Mouse (Mus musculus) cerebral cortex, adult 2 months (tissue): ENCODE results near the gene Ccdc159.

Experiments
- WGBS: fragments of 180-500 bp; shearing (Covaris S2); methylation state at CpG from one replicate; pipeline ENCODE4 v1.1.7; 2018; 5-methylcytosine and 5-hydroxymethylcytosine counted together

Gene Ccdc159

DNA sequence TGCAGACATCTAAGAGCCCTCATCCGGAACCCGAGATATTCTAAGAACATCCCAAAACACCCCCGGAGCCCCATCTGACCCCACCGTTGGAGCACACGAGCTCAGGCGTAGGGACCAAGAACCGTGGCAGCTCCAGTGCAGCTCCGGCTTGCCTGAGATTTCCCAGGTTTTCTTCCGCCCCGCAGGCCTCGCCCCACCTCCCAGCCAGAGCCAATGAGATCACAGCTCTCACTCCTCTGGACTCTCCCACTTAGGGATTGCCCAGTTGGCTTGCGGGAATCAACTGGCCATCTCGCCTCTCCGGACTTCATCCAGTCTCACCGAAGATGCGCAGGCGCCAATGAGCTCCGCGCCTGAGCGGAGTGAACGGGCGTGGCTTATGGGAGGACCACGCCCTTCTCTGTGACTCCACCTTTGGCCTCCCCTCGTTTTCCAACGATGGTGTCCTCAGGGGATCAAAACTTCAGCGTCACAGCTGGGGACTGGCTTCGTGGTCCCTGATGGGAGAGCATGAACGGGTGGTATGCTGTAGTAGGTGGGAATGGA, at the start of gene Ccdc159, which contains the start of gene Tmem205:
Ccdc159 (plus strand) TSS at position 264 of the 546 bp plus-strand sequence.
Tmem205 (minus strand) TSS at position 349 of the 546 bp plus-strand sequence.
- under 1% methylated on average over 28 of the region's 28 CpGs for WGBS

- WGBS, result 64% methylated on average over 3 of the region's 3 CpGs
These were observed 38.0 kb upstream of the Ccdc159 start for GRCm38 (mm10) chr9:21889229-21889628.

- WGBS, result 7% methylated on average over 10 of the region's 10 CpGs
These were observed 25.9 kb upstream of the Ccdc159 start for GRCm38 (mm10) chr9:21901223-21901820.

GRCm38 (mm10) chr9:21904031-21904430, 23.2 kb upstream of the Ccdc159 start:
- WGBS, result 83% methylated on average over 4 of the region's 4 CpGs

- 68% methylated on average over 11 of the region's 11 CpGs for WGBS
These were observed 19.1 kb upstream of the Ccdc159 start for GRCm38 (mm10) chr9:21908216-21908615.

- 74% methylated on average over 10 of the region's 10 CpGs for WGBS
These were observed 17.6 kb upstream of the Ccdc159 start for GRCm38 (mm10) chr9:21909474-21910223.

GRCm38 (mm10) chr9:21916851-21917492, 10.3 kb upstream of the Ccdc159 start:
- 44% methylated on average over 3 of the region's 3 CpGs for WGBS

DNA sequence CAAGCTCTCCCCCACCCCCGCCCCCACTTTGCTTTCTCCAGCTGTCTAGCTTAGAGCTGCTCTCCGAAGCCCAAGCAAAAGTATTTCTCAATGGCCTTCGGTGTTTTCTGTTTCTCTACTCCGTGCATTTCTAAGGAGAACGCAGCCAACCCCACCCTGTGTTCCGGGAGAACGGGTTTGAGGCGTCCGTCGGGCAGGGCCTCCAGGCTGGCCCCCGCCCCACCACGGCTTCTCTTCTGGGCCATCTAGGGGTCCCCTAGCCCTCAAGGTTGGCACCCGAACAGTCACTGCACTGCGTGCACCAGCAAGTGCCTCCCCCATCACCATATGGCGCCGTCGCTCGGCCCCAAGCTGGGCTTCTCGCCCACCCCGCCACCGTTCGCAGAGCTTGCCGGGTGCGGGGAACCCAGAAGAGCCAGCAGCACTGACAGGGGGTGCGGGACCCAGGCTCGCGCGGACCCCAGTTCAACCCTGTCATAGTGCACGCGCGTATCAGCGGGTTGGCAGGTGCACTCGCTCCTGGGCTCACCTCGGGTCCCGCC, 9.7 kb upstream of the Ccdc159 start:
- 3% methylated on average over 35 of the region's 35 CpGs for WGBS

- WGBS, result under 1% methylated on average over 36 of the region's 36 CpGs
These were observed 9.2 kb upstream of the Ccdc159 start, which contains the start of gene Rab3d for GRCm38 (mm10) chr9:21918035-21918592. Rab3d (minus strand) TSS chr9:21918192.

DNA sequence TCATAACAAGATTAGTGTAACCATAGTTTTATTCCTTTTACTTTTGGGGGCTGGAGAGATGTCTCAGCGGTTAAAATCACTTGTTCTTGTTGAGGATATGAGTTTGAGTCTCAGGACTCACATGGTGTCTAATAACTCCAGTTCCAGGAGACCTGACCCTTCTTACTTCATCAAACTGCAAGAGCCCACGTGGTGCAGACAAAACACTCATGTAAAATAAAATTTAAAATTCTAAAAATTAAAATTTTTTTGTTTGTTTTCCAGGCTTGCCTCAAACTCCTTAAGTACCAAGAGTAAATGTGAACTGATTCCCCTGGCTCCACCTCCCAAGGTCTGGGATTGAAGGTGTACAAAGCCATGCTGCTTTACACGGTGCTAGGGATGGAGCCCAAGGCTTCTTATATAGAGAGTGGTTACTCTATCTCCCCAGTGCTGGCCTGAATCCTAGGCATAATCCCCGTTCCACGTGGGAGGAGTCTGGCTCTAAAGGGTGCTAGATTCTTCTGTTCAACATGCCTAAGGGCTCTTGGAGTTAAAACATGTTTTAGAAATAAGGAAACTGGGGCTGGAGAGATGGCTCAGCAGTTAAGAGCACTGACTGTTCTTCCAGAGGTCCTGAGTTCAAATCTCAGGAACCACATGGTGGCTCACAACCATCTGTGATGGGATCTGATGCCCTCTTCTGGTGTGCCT, 8.4 kb upstream of the Ccdc159 start:
- 14% methylated on average over 5 of the region's 5 CpGs for WGBS

- 94% methylated on average over 4 of the region's 4 CpGs for WGBS
These were observed 4.2 kb upstream of the Ccdc159 start for GRCm38 (mm10) chr9:21923036-21923435.

DNA sequence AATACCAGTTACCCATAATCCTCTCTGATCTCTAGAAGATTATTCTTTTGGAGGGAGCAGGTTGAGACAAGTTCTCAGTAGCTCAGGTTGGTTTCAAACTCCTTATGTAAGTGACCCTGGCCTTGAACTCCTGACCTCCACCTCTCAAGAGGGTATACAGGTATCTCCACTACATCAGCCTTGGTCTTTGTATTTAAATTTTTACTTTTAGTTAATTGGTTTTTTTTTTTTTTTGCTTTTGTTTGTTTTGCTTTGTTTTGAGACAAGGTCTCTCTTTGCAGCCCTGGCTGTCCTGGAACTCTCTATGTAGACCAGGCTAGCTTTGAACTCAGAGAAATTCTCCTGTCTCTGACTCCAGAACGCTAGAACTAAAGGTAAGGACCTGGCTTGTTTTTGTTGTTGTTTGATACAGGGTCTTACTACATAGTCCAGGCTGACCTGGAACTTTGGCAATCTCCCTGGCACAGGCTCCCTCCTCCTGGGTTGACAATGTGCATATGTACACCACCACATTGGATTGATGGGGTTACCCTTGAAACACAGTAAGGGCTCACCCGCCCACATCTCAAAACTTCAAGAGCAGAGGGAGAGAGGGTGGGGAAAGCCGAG, 3.7 kb upstream of the Ccdc159 start:
- 55% methylated on average over 3 of the region's 3 CpGs for WGBS

- 42% methylated on average over 6 of the region's 6 CpGs for WGBS
These were observed 3.2 kb upstream of the Ccdc159 start for GRCm38 (mm10) chr9:21924099-21924493.

DNA sequence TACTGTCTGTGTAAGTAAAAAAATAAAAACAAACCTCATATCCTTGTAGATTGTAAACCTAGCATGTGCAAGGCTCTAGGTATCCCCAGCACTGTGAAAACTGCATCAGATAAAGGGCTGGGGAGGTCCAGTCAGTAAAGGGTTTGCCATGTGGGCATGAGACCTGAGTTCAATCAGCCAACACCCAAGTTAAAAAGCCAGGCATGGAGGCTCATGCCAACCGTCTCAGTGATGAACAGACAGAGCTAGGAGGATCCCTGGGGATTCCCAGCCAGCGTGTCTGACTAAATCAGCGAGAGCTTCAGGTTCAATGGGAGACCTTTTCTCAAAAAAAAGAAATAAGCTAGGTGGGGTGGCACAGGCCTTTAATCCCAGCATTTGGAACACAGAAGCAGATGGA, 2.2 kb upstream of the Ccdc159 start:
- WGBS, result 97% methylated on average over 3 of the region's 3 CpGs

DNA sequence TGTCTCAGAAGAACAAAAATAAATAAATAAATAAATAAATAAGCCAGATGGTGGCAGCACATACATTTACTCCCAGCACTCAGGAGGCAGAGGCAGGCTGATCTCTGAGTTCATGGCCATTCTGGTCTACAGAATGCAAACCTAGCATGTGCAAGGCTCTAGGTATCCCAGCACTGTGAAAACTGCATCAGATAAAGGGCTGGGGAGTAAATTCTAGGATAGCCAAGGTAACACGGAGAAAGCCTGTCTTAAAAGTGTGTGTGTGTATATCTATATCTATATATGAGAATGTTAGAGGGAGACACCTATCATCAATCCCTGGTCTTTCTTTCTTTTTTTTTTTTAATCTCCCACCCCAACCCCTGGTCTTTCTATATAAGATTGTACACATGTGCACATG, 1.8 kb upstream of the Ccdc159 start:
- WGBS, result 90% methylated on average over 1 of the region's 1 CpGs

GRCm38 (mm10) chr9:21926155-21926554, 1.1 kb upstream of the Ccdc159 start:
- WGBS, result 82% methylated on average over 6 of the region's 6 CpGs

DNA sequence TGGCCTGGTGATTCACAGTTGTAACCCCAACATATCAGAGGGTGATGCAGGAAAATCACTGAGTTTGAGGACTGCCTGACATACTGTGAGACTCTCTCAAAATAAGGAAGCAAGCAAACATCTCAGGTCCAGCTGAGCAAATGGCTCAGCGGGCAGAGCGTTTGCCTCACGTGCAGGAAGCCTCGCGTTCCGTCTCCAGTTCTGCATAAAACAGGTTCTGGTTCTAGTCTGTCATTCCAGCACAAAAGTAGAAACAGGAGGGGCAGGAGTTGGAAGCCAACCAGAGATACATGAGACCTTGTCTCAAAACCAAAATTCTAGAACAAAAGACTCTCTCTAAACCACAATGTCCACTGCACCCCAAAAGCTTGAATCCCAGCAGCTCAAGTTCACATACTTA, 487 bp upstream of the Ccdc159 start:
- WGBS, result 1% methylated on average over 6 of the region's 6 CpGs

GRCm38 (mm10) chr9:21929208-21929607, 1.9 kb downstream of the Ccdc159 start:
- WGBS, result 82% methylated on average over 3 of the region's 3 CpGs

DNA sequence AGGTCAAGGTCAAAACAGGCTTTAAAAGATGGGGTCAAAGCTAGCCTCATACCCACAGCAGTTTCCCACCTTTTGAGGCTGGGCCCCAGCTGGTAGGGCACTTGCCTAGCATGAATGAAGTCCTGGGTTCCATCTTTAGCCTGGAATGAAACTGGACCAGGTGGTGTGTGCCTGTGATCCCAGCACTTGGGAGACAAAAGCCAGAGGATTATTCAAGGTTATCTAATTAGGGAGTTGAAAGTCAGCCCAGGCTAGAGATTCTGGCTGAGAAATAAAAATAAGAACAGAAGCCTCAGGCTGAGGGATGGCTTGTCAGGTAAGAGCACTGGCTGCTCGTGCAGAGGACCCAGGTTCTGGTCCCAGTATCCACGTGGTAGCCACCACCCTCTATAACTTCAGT, 4.7 kb downstream of the Ccdc159 start:
- 67% methylated on average over 2 of the region's 2 CpGs for WGBS

GRCm38 (mm10) chr9:21932445-21933137, 5.3 kb downstream of the Ccdc159 start:
- 62% methylated on average over 12 of the region's 12 CpGs for WGBS
